Comparison of ENCODE assay signal across 16 mouse cellular contexts in genomic region chr13:80936426-80936825, GRCm38 (mm10). TPM values are rescaled to one million over a fixed set of nuclear protein-coding genes. Genes with fewer than 3 reads are reported as not detected.
DNase-seq lines count a peak whose midpoint lies in the region; TF ChIP-seq lines count a peak whose summit lies in the region.
"Had no signal": no experiment of that assay in that cellular context is flagged by ENCODE, and none has a peak within 500 bp of the region (broad histone marks: within the 10 kb centered on the region; RNA-seq: fewer than 3 reads in every experiment).

No protein-coding gene starts in this region.

- peaks cover 0 to 12% of the 10 kb centered on the region in 2 experiments; a peak in 2 of 4 replicates for H3K4me1 ChIP-seq in MEL (ENCODE audit: control insufficient read depth in 1 of 2, insufficient read depth in 2 of 2, low read length in 2 of 2)
- H3K4me1 ChIP-seq: neural tube, embryonic 13.5 days had no signal

- H3K9me3 ChIP-seq in MEL (replicated peaks; ENCODE audit: insufficient read depth, low read length): no peaks in the 10 kb centered on the region
- H3K9me3 ChIP-seq: heart, embryonic 13.5 days; neural tube, embryonic 13.5 days had no signal

- intact Hi-C loops in heart, postnatal 36 days (cut with DNase I): no loop called here

- TF ChIP-seq RAD21 in MEL (IDR thresholded peaks at IDR 0.05; ENCODE audit: low read depth, low read length): no peak

- H3K27ac ChIP-seq in MEL (ENCODE audit: control insufficient read depth, low read depth, low read length): no peak overlapping the region
- H3K27ac ChIP-seq: heart, embryonic 13.5 days; hindbrain, postnatal 0 days; neural tube, embryonic 13.5 days had no signal

- TF ChIP-seq POLR2A in MEL (IDR thresholded peaks at IDR 0.05; ENCODE audit: control insufficient read depth in 1 of 2, insufficient read depth in 1 of 2, low read depth in 1 of 2, low read length in 2 of 2, poor library complexity in 1 of 2): no peak

- H3K27me3 ChIP-seq in MEL (ENCODE audit: control insufficient read depth in 1 of 2, insufficient read depth in 2 of 2, low read length in 2 of 2): no peaks in the 10 kb centered on the region
- H3K27me3 ChIP-seq: heart, embryonic 13.5 days; neural tube, embryonic 13.5 days had no signal

- H3K79me2 ChIP-seq in MEL (ENCODE audit: control insufficient read depth, insufficient read depth, low read length, poor library complexity): no peaks in the 10 kb centered on the region

- TF ChIP-seq CTCF in MEL (IDR thresholded peaks at IDR 0.05 in 2 of 3, conservative IDR thresholded peaks at IDR 0.05 in 1 of 3; ENCODE audit: control insufficient read depth in 1 of 3, insufficient read depth in 1 of 3, low read depth in 2 of 3, low read length in 3 of 3, poor library complexity in 1 of 3, severe bottlenecking in 1 of 3): no peak

- no peak overlapping the region for H3K9ac ChIP-seq in MEL (ENCODE audit: control insufficient read depth, low read depth, low read length, poor library complexity, severe bottlenecking)
- H3K9ac ChIP-seq: heart, embryonic 13.5 days; neural tube, embryonic 13.5 days had no signal

- TF ChIP-seq EP300 in MEL (IDR thresholded peaks at IDR 0.05; ENCODE audit: low read depth in 1 of 2, low read length in 2 of 2): no peak

- H3K4me3 ChIP-seq in MEL (ENCODE audit: control insufficient read depth in 1 of 2, insufficient read depth in 1 of 2, low read depth in 2 of 2, low read length in 2 of 2): no peak overlapping the region
- H3K4me3 ChIP-seq: erythroblast, embryonic 14.5 days; heart, embryonic 13.5 days; neural tube, embryonic 13.5 days had no signal

- peaks cover 0 to 7% of the 10 kb centered on the region in 2 experiments; a peak in 2 of 4 replicates for H3K36me3 ChIP-seq in MEL (ENCODE audit: control insufficient read depth in 1 of 2, insufficient read depth in 2 of 2, low read length in 2 of 2)
- H3K36me3 ChIP-seq: heart, embryonic 13.5 days; neural tube, embryonic 13.5 days had no signal

- DNase-seq in heart, adult 8-10 months (ENCODE audit: low spot score): peak; percentile 30
- no peak for DNase-seq in heart, postnatal 4 days
- no peak for DNase-seq in MEL (ENCODE audit: low read depth, low spot score)
- DNase-seq in adrenal gland, adult 8-10 months: peak; percentile 67
- peak; percentile 8 to 30 for DNase-seq in heart, postnatal 36 days
- no peak for DNase-seq in urinary bladder, postnatal 4 days (ENCODE audit: low spot score in 2 of 2)
- no peak for DNase-seq in thymus, postnatal 4 days
- DNase-seq: cerebellum, adult 8-10 months; embryo, embryonic 11 days; kidney, adult 2 months; layer of hippocampus, postnatal 36 days; retina, postnatal 1 day had no signal

TF ChIP-seq in MEL, 35 proteins besides CTCF, POLR2A, EP300 and RAD21:
- 0 out of 2 replicates have a peak, but pooled peaks have one; percentile 4 for TF ChIP-seq TAL1 (IDR thresholded peaks at IDR 0.05; ENCODE audit: low read length)
- no peak for TF ChIP-seq POLR2AphosphoS2 (IDR thresholded peaks at IDR 0.05; ENCODE audit: low read length)

RNA-seq across cellular contexts. Expression of gene Arrdc3, which starts 53.2 kb away (rescaled TPM):
- total RNA-seq in heart, adult 8-10 months (2022): 10 to 100 TPM; 25.2 to 40.2 (median 31.2) TPM
- 10 to 100 TPM; 44.2 to 46.4 TPM for total RNA-seq in heart, postnatal 4 days (2021)
- total RNA-seq in MEL (2012; rRNA removed): 1.3 and 1.5 TPM in 2 replicates
- polyA plus RNA-seq in MEL (2012; ENCODE audit: insufficient read depth in 1 of 2, insufficient read length in 2 of 2, low read depth in 1 of 2, low replicate concordance in 2 of 2, missing spikeins in 1 of 2): 1 to 10 TPM in 1 of 2 experiments, not detected in 1; 3.5 TPM
- 100 to 1,000 TPM; 106 to 200 (median 117) TPM for total RNA-seq in adrenal gland, adult 8-10 months (2022)
- 10 to 100 TPM; 38.0 to 42.2 TPM for total RNA-seq in heart, postnatal 36 days (2021)

Comparison
In these comparisons a context has a peak if more than half of its experiments do, and no peak if none do; other contexts are left out.
1. DNase-seq: peak in heart, adult 8-10 months (single experiment), adrenal gland, adult 8-10 months (single experiment) and heart, postnatal 36 days (2 of 2); none in heart, postnatal 4 days (single experiment), MEL (single experiment), urinary bladder, postnatal 4 days (0 of 2) and thymus, postnatal 4 days (single experiment).
2. RNA of gene Arrdc3, which starts 53.2 kb away (total RNA-seq): 106 to 200 TPM in adrenal gland, adult 8-10 months, 44.2 to 46.4 TPM in heart, postnatal 4 days, 38.0 to 42.2 TPM in heart, postnatal 36 days and 25.2 to 40.2 TPM in heart, adult 8-10 months; 1.3 to 1.5 TPM in MEL; every median in the first group is over 10 times any median in the second.